Mouse (Mus musculus) thymus, postnatal 36 days (tissue): ENCODE measurements at regions not wholly inside any gene's neighbourhood (a gene's known extent, or its start where the extent isn't known, plus 50 kb on each side); places are given as distances from the start of the nearest gene placed in this dataset.
A peak's percentile ranks its signal among the peaks of the same experiment; 100 is the strongest.

Source experiments
- DNase-seq, 2 experiments: peaks; one replicate each; pipeline ENCODE4 v3.0.0; 2022; ENCODE audit warnings: mixed read lengths in 2 of 2

DNA sequence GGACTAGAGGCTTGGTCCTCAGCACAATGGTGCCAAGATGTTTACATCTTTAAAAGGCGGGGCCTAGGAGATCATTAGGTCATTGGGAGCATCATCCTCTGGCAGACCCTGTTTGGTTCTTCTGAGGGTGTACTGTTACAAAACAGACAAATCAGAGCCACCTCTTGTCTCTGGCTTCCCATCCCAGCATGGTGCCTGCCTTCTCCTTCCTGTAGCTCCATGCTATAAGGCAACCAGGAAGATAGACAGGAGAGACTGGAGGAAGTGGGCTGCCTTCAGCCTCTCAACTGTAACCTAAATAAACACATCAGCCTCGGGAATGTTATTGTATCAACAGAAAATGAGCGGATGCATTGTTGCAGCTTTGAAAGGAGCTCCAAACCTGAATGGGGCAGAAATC lies 529.8 kb upstream of the Gm765 start:
- DNase-seq: no peak

DNA sequence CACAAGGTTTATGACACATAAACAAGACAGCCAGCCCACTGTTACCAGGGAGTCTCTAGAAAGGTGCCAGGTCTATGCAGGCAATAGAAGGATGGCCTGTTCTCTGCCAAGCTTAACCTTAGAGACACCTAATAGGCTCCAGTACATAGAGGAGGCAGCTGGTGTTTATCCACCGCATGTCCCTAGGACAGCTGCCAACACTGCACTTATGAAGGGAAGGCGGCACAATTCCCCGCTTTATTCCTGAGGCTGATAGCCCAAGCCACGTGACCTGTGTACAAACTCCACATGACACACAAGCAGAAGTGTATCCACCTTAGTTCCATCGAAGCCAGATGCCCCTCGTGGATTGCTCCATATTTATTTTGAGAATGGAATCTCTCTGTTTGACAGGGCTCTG lies 527.2 kb upstream of the Gm765 start:
- DNase-seq: no peak

DNA sequence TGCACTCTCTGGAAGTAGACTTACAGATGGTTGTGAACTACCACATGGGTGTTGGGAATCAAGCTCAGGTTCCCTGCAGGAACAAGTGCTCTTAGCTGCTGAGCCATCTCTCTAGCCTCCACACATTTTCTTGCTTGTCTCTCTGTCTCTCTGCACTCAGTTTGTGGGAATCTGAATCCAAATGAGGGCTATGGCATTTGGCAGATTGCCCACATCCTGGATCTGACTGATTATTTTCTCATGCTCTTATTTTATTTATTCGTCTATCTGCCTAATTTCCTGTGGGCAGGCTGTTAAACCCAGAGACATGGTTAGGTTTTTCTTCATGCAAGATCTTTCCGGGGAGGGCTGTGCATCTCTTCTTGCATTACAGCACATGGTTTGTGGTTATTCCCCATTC lies 521.8 kb upstream of the Gm765 start:
- DNase-seq: no peak

DNA sequence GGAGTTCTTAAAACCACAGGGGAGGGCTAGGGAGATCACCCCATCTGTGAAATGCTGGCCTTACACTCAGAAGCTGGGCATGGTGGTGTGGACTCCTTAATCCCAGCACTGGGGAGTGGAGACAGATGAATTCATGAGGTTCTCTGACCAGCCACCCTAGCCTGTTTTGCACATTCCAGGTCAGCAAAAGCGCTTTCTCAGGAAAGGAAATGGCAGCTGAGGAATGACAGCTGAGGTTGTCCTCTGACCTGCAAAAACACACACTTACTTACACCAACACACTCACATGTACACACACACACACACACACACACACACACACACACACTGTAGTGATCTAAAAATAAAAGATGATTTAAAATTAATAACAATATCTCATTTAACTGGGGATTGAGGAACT lies 513.4 kb upstream of the Gm765 start:
- DNase-seq: no peak

DNA sequence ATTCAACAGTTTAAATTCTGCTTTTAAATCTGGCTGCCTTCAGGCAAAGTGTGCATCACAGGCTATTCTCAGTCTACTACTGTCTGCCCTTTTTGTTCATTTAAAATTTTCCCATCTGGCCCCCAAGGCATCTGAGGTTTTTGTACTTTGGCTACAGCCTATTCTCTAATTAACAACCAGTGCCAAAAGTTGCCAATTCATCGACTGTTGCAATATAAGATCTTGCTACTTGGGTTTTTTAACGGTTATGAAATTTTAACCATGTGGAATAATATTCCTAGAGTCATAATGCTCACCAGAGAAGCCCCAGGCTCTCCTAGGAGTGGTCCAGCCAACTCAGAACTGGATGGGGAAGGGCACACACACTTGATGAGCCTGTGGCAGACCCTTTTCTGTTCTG lies 508.4 kb upstream of the Gm765 start:
- DNase-seq: no peak

DNA sequence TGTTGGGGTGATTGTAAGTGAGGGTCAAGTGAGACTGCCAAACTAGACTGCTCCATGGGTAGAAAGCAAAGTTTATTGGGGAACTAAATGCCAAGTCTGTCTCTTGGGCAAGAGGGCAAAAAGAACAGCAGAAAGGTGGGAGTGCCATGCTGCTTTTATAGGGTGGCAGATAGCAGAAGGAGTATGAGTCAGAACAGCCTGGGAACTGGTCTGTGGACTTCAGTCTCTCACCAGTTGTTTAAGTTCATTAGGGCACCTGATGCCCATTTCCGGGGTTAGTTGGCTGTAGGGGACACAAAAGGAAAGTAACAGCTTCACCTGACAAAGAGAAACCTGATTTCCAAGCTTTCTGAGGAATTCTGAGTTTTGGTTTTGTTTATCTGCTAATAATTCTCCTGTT lies 506.3 kb upstream of the Gm765 start:
- no peak for DNase-seq

DNA sequence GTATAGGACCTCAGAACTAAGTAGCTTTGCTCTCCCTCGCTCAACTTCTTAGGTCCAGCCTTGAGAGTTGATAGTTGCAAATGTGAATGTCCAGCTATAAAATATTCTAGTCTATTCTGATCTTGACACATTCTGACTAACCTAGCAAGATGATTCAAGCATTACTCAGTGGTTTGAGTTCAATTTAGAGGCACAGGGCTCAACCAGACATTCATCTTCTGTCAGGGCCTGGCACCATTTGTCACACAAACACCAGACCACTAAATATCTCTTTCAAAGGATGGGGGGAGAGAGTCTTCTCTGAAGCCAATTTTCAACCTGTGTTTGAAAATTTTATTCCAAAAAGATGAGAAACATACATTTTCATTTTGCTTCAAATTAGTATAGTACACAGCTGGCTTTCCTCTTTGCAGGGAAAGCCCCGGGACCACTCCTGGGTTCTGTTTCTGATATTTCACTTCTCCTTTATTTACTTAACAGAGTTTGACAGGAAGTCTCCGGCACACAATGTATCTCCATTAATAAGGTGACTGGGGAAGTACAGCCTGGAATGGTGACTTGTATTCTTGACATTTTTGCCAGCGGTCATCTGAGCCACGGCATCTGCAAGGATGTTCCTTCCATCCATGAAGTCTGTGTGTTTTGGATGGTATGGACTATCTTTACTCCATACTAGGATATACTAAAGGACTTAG lies 503.6 kb upstream of the Gm765 start:
- DNase-seq: no peak

DNA sequence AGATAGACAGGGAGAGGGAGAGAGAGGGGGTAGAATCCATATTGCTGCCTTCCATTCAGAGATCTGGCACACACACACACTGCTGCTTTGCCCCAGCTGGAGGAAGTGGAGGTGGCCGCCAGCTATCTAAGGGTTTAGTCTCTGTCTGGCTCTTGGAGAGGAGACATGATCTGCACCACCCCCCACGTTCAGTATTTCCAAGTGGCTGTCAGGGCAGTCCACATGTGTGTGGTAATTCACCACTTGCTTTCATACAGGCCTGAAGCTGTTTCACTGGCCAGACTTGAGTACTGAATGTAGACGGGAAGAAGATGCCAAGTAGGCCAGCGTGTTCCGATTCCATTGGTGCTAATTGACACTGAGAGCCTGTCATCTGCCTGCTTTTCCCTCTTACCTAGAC lies 501.0 kb upstream of the Gm765 start:
- peak; percentile 23 to 34 for DNase-seq

DNA sequence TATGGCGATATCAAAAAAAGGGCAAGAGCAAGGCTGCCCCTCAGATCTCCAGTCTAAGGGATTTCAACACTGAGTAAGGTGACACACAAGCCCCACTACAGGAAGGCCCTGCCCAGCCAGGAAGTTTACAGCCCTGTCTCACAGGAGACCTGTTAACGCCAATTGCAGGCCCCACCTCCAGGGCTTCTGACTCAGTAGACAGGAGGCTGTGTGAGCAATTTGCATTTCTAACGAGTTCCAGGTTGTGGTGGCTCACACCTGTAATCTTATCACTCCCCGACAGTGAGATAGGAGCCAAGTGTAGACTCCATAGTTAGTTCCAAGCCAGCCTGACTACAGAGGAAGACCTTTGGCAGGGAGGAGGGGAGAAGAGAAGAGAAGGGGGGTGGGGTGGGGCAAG lies 500.4 kb upstream of the Gm765 start:
- DNase-seq: peak; percentile 50 to 56

DNA sequence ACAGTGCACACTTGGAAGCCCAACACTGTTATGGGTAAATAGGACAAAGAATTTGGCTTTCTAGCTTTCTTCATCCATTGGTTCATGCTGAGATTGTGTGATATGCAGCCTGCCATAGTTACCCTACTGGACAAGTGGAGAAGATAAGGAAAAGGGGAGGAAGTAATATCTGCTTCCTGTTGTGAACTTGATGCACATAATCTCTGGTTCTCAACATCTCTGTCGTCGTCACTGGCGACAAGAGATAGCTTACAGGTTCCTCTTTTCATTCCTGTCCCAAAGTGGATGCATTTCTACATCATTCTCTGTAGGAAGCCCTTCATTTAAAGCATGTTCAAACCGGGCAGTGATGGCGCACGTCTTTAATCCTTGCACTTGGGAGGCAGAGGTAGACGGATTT lies 491.4 kb upstream of the Gm765 start:
- no peak for DNase-seq

DNA sequence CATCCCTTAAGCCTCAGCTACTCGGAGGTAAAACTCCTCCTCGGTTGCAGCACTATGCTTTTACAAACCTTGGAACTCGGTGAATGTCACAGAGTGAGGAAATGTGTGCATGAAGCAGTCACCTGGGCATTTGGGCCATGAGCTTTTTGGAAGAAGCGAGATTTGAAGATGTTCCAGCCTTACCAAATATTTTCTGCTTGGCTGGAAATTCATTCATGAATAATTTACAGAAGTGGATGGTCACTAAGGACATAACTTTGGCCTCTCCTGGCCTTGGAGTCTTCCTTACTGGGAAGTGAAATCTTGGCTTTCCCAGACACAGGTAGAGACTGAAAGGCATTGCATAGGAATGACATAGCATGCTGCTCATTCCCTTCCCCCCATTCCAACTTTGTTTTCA lies 487.6 kb upstream of the Gm765 start:
- no peak for DNase-seq

DNA sequence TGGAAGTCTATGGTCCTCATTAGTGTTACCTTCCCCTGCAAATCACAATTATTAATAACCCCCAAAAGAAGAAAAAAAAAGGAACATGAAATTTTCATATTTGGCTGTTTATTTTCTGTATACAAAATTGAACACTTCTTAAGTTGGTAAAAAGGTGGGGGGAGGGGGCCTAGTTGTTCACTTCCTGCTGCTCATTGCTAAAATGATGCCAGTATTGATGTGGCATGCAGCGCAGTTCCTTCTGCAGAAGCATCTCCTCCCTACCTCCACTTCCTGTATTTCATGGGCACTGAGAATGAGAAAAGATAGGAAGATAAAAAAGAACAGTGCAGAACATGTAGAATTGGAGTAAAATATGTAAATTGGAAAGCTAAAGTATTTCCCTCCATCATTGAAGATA lies 465.5 kb upstream of the Gm765 start:
- peak; percentile 8 to 38 for DNase-seq

DNA sequence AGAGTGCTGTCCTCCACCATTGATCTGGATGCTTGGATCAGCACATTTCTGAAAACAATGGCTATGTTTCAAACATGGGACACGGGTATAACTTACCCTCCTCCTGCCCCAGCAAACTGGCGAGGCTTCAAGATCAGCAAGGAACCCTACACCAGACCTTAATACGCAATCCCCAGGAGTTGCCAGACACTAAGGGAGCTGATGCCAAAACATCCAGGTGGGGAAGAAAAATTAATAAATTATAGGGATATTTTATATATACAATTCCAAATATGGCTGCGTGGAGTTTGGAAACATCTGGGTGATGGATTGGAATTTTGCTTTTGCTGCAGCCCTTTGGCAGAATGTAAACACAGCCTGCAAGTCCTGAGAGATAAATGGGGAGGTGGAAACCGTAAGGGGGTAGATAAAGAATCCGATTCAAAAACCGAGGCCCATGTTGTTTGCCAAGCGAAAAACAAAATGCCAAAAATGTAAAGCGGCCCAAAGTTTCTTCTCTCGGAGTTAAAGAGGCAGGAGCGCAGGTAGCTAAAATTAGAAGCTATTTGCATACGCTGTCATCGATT lies 460.9 kb upstream of the Gm765 start:
- DNase-seq: no peak

DNA sequence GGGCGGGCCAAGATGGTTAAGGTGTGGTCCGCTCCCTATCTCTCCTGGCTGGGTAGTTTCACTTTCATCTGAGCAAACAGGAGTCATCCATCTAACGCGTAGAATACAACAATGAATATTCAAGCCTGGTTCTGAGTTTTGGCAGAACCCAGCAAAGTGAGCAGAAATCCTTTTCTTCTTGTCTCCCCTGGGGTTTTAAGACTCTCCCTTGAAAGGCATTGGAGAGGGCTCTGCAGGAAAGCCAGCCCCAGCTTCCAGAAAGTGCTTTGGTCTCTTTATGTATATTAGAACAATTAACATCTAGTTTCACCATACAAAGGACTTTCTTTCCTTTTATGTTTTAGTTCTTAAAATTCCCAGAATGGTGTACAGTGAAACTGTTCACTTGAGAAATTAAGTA lies 458.5 kb upstream of the Gm765 start:
- no peak for DNase-seq

DNA sequence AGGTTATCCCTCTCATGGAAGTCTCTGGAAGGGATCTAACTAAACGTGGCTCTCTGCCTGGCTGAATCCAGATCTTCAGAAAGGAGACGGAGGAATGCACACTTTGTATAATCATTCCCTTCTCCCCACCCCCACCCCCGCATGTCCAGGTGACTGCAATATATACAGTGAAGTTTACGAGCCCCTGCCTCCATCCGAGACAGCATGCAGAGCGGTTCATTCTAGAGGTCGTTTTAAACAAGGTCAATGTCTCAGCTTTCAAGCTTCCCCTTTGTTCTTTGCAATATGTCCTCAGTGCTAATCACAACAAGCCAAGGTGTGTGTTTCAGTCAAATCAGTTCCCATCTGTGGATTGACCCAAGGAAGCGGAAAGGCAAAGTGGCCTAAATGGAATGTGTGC lies 457.5 kb upstream of the Gm765 start:
- no peak for DNase-seq

DNA sequence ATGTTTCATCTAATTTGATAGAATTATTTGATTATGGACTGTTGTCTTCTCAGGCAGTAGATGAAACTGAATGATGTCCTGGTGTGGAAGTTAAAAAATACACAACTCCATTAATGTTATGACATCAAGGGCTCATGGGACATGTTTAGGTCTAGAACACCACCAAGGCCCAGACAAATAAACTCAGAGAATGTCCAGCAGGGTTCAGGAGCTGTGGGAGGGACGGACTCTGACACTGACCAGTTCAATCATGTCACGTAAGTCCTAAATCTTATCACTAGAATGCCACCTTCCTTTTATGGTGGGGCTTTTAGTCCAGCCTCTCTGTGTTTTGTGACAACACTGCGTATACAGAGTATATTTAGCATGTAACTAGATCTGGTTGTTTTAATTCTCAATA lies 455.2 kb upstream of the Gm765 start:
- no peak for DNase-seq

DNA sequence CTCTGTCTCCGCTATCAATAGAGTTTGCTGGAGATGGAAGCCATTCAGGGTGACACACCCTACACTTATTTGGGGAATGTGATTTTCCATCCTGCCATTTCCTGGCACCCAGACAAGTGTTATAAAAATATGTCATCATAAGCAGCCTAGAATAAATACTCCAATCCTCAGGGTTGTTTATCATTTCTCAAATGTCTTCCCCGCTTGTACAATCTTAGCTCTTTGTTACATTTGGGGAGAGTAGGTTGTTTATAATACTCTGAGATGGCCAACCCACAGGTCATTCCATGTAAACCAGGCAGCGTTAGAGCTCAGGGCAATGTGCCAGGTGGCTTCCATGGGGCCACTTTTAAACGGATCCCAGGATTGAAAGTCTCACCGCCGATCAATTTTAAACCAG lies 454.8 kb upstream of the Gm765 start:
- no peak for DNase-seq

DNA sequence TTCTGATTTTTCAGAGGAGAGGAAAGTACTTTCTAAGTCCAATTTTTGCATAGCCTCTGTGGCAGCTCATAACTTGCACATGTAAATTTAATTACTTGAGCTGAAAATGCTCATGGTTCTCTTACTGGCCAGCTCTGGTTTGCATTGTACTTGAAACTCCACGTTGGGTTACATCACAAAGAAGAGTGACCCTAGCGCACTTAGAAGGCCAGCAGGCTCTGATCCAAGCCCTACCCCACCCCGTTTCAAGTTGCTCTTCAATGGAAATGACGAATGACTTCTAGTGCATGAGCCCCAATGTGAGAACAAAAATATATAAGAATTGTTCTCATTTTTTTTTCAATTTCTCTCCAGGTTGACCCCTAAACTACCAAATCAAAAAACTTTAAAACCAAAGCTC lies 454.1 kb upstream of the Gm765 start:
- no peak for DNase-seq

DNA sequence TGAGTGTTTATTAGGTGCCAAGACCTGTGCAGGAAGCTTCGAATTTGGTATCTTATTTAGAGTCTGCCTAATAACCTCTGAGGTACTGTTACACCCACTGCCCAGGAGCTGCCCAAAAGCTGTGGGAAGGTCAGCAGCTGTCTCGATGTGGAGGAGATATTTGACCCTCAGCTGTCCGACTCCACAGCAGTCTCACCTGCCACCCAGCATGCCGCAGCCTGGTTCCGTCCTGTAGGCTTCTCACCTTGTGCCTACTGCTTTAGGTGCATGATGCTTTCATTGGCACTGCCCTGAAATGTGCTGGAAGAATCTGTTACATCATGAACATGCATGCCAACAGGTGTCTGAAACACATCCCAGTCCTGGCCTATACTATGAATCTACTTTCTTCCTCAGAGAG lies 444.9 kb upstream of the Gm765 start:
- no peak for DNase-seq

DNA sequence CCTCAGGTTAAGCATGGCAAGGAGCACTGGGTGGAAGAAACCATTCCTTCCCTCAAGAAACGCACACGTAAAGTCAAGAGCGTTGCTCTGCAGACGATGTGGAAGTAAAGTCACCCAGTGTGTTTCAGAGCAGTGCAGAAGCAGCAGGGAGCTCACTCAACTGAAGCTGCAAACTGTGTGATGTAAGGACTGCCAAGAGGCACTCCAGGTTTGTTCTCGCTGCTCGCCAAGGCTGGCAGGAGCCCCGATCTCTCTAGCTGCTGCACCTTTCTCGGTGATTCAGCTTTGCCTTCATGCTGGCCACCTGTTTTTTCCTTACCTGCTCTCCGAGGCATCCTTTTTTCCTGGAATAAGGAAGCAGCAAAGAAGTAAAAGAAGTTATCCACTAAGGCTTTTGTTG lies 439.5 kb upstream of the Gm765 start:
- DNase-seq: no peak

DNA sequence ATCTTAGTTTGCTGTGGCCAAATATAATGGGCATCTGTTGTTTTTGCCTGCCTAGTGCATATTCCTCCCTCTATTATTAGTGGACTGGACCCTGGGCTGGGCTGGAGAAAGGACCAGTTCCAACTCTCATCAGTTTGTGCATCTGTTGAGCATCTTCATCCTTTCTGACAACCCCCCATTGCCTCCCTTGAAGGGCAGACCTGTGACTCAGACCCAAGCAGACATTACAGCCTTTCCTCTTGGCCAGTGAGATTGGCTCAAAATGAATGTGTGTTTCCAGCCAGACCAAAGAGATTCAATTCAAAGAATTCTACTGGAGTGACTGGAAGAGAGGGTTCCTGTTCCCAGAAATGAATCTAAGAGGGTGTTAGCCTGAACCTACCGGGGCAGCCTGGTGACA lies 433.2 kb upstream of the Gm765 start:
- DNase-seq: no peak

DNA sequence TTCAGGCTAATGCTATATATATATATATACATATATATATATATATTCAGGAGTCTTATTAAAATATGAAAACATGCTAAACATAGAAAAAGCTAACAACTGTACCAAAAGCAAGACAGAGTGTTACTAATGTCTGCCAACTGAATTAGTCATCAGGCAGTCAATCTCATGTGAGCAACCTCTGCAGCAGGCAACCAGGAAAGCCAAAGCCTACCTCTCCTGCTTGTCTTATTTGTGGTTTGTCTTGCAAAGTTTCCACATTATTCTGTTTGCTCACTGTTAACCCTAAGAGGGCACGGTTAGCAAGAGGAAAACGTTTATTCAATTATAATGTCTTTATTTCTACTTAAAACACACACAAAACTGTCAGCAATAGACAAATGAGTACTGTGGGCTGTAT lies 427.4 kb upstream of the Gm765 start:
- DNase-seq: no peak

DNA sequence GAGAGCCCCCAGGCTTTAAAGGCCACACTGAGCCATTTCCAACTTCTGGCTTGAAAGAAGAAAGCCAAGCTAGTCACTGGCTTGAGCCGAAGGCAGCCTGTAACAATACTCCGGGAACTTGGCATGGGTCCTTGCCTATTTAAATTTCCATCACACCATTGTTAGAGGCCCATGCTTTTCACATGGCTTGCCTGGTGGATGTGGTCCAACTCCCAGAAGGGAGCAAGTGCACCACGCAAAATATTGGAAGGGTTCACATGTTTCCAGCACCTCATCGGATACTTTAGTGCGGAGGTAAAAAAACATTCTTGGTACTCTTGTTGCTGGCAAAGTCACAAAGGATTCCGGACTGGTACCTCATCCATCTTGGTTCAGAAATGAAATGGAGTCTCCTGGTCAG lies 426.8 kb upstream of the Gm765 start:
- DNase-seq: no peak

DNA sequence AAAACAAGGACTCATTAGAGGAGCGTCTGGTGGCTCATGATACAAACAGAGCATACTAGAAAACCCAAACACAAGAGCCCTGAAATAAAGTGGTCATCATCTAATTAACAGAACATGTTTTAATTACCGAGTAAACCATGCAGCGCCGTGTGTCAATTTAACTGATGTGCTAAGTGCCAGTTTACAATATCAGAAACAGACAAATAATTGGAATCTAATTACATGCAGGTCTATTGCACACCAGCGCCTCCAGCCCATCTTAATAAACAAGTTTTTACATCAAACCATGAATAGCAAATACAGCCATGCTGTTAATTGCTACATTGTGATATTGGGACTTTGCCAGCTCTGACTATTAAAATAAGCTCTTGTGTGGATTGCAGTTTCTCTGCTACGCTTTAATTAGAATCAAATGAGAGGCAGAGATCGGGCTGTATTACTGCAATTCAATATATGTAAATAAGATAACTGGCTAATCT lies 425.3 kb upstream of the Gm765 start:
- no peak for DNase-seq

DNA sequence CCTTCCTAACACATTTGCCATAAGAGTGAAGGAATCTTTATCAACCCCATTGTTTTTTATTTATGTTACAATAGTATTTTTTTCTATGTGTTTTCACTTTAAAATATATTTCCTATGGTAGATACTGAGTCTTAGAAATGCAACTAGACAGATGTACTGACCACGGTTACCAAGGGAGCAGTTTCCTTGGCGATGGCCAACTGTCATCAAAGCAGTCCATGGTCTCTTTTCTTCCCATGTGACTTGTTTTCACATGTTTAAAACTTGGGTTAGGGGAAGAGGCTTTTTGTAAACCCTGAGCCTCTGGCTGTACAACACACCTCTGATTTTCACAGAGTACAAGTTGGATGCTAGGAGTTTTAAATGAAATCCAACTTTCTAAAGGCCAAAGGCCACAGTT lies 411.9 kb upstream of the Gm765 start:
- DNase-seq: no peak
